Mouse (Mus musculus) spleen, adult 2 months (tissue): ENCODE results near the gene Katnb1.
A peak's percentile ranks its signal among the peaks of the same experiment; 100 is the strongest.

Source experiments
- CTCF ChIP-seq: fragments of 200-500 bp; IDR thresholded peaks from 2 replicates; pipeline ENCODE4 v1.5.1; 2011; ENCODE audit warnings: mild to moderate bottlenecking, inconsistent platforms; ENCODE audit not compliant: insufficient read depth, insufficient read length, insufficient replicate concordance; ENCODE audit errors: extremely low read depth
- POLR2A ChIP-seq: fragments of 200-500 bp; IDR thresholded peaks from 2 replicates; pipeline ENCODE4 v1.6.1; 2011; ENCODE audit warnings: low read depth, low read length, inconsistent platforms

- TF ChIP-seq CTCF (peak; percentile 12; the same call in 1 of the 2 replicates), POLR2A (no peak)
These were observed 32.8 kb downstream of the Katnb1 start for GRCm38 (mm10) chr8:95113750-95114149.
